Mouse (Mus musculus): ENCODE results near the gene Ovol2. TPM values are rescaled to one million over a fixed set of nuclear protein-coding genes. Genes with fewer than 3 reads are reported as not detected.

Gene Ovol2
- polyA plus RNA-seq, 1 experiment from 2014 or later = 0.22 TPM

DNA sequence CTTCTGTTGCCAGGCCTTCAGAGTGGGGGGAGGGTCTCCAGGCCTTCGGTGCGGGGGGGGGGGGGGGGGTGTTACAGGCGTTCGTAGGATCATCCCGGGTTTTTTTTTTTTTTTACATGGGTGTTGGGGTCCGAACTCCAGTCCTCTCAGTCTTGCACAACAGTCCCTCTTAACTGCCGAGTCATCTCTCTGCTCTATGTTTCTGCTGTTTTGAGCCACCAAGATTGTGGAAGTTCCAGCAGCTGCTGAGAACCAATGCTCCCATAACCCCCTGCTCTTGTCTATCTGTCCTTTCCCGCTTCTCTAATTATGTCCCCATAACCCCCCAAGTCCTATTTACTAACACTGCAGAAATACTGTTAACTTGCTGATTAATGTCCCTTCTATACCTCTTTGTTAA is 5.8 kb upstream of the Ovol2 start:
- Histone ChIP-seq H3K4me1 (replicated peaks) (peaks cover 6% of the 10 kb centered on the region), H3K4me3 (no peak overlapping the region), H3K27ac (no peak overlapping the region), H3K9me3 (no peaks in the 10 kb centered on the region), H3K27me3 (ENCODE audit: insufficient read depth, poor library complexity, severe bottlenecking) (peaks cover 37% of the 10 kb centered on the region), H3K36me3 (no peaks in the 10 kb centered on the region)
- 74% methylated on average over 8 of the region's 8 CpGs for WGBS
- DNase-seq (ENCODE audit: low spot score) = no peak

DNA sequence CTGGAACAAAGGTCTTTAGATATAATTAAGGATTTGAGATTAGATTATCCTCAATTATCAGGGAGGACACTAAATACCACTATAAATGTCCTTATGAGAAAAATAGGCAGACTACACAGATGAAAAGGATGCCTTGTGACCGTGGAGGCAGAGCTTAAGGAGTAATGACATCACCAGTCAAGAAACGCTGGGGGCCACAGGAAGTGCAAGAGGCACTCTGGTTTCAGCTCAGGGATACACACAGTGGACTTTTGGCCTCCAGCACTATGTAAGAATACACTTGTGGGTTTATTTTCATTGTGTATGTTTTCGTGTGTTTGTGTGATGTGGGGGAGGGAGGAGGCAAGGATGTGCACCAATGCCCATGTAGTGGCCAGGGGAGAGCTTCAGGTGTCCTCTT is 5.3 kb upstream of the Ovol2 start:
- no peaks in the 10 kb centered on the region for H3K9me3 ChIP-seq
- peaks cover 42% of the 10 kb centered on the region for H3K27me3 ChIP-seq (ENCODE audit: insufficient read depth, poor library complexity, severe bottlenecking)
- H3K4me3 ChIP-seq = no peak overlapping the region
- no peaks in the 10 kb centered on the region for H3K36me3 ChIP-seq
- no peak overlapping the region for H3K27ac ChIP-seq
- H3K4me1 ChIP-seq (replicated peaks) = peaks cover 10% of the 10 kb centered on the region
- 80% methylated on average over 3 of the region's 3 CpGs for WGBS
- no peak for DNase-seq (ENCODE audit: low spot score)

DNA sequence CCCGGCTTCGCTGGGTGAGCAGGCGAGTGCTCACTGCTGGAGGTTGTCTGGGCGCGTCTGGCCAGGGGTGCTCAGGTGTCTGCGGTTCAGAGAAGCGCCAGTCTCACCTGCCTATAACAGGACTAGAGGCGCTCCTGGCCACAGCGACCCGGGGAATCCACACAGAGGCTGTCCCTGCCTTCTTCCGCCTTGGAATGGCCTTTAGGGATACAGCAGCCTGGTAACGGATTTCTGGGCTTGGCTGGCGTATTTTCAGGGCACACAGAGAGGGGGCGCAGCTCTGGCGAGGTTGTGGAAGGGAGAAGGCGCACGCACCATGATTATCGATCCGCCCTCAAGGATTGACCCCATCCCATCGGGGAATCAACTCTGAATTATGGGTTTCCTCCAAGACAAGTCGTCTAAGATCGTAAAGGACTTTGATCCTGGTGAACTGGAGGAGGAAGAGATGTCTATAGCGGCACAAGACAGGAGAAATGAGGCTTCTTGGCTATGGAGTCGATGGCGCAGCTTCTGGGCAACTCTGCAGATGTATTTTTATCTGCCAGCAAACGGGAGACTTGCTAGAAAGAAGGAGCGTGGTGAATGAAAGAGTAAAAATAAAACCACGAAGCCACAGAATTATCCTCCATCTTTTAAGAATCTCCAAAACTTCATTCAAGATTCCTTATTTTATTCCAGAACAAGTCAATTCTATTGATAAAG is 1.3 kb upstream of the Ovol2 start:
- Histone ChIP-seq H3K27me3 (ENCODE audit: insufficient read depth, poor library complexity, severe bottlenecking) (peaks cover 81% of the 10 kb centered on the region), H3K4me3 (peak overlapping the region; percentile 58), H3K36me3 (no peaks in the 10 kb centered on the region), H3K9me3 (no peaks in the 10 kb centered on the region), H3K27ac (peak overlapping the region; percentile 16; the same call in 1 of the 2 replicates), H3K4me1 (replicated peaks) (peaks cover 38% of the 10 kb centered on the region)
- peak; percentile 62 for DNase-seq (ENCODE audit: low spot score)
- WGBS = 6% methylated on average over 28 of the region's 28 CpGs

DNA sequence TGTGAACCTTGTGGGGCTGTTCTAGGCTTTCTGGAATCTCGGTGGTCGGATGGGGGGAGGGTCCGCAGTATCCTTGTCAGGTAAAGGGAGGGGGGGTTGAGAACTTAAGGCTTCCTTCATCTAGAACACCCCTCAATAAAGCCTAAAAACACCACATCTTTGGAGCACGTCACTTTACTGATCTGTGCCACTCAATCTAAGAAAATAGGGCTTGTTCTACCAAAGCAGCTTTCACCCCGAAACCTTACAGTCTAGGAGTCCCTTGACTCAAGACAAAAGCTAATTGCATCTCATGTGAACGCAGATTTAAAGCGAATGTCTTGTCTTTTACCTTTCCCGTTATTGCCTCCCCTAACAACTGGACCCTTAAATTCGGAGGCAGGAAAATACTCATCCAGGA is 540 bp upstream of the Ovol2 start:
- no peak overlapping the region for H3K27ac ChIP-seq
- no peaks in the 10 kb centered on the region for H3K9me3 ChIP-seq
- H3K4me3 ChIP-seq = peak overlapping the region; percentile 58
- DNase-seq (ENCODE audit: low spot score) = no peak
- H3K36me3 ChIP-seq = no peaks in the 10 kb centered on the region
- H3K27me3 ChIP-seq (ENCODE audit: insufficient read depth, poor library complexity, severe bottlenecking) = peaks cover 88% of the 10 kb centered on the region
- 4% methylated on average over 9 of the region's 9 CpGs for WGBS
- peaks cover 38% of the 10 kb centered on the region for H3K4me1 ChIP-seq (replicated peaks)

DNA sequence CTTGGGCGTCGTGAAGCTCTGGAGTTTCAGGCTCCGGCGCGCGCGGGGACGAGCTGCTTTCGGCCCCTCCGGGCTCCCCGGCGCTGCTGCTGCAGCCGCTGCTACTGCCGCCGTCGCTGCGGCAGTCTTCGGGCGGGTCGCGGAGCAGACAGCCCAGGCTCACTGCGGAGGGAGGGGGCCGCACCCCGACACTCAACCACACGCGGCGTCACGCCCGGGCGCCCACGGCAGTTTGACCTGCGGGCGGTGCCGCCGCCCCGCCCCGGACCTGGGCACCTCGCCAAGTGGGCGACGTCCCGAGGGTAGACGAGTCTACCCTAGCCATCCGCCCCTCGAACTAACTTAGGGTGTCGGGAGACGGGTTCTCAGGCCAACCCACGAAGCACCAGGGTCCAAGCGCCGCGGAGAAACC is 980 bp downstream of the Ovol2 start:
- under 1% methylated on average over 50 of the region's 50 CpGs for WGBS
- no peak for DNase-seq (ENCODE audit: low spot score)
- peak overlapping the region; percentile 58 for H3K4me3 ChIP-seq
- no peaks in the 10 kb centered on the region for H3K9me3 ChIP-seq
- H3K4me1 ChIP-seq (replicated peaks) = peaks cover 38% of the 10 kb centered on the region
- peaks cover 83% of the 10 kb centered on the region for H3K27me3 ChIP-seq (ENCODE audit: insufficient read depth, poor library complexity, severe bottlenecking)
- H3K36me3 ChIP-seq = no peaks in the 10 kb centered on the region
- peak overlapping the region; percentile 50 for H3K27ac ChIP-seq

DNA sequence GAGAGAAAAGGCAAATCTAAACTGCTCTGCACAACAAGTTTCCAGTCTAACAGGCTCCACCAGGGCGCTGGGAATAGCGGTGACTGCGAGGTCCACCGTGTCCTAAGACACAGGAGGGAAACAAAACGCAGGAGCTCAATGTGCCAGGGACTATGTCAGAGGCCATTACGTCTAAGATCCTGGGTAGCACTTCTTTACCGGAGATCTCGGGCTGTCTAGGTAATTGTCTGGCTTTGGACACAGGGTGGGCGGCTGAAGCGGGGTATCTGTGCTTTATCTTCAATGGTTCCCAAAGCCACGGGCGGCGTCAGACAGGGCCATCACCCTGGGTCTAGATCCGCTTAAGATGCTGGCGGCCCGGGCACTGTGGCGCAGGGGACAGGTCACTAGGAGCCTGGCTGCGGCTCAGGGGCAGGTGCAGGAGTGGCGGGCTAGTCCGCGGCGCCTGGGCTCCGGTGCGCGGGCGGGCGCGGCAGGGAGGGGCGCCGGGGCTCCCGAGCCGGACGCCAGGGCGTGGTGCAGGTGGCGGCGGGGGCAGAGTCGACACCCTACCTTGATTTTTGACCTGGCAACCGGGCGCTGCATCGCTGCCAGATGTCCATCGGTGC is 1.5 kb downstream of the Ovol2 start:
- Histone ChIP-seq H3K4me1 (replicated peaks) (peaks cover 38% of the 10 kb centered on the region), H3K27me3 (ENCODE audit: insufficient read depth, poor library complexity, severe bottlenecking) (peaks cover 81% of the 10 kb centered on the region), H3K36me3 (no peaks in the 10 kb centered on the region), H3K9me3 (no peaks in the 10 kb centered on the region), H3K27ac (peak overlapping the region; percentile 50), H3K4me3 (peak overlapping the region; percentile 58)
- DNase-seq (ENCODE audit: low spot score) = peak; percentile 54
- under 1% methylated on average over 41 of the region's 41 CpGs for WGBS

DNA sequence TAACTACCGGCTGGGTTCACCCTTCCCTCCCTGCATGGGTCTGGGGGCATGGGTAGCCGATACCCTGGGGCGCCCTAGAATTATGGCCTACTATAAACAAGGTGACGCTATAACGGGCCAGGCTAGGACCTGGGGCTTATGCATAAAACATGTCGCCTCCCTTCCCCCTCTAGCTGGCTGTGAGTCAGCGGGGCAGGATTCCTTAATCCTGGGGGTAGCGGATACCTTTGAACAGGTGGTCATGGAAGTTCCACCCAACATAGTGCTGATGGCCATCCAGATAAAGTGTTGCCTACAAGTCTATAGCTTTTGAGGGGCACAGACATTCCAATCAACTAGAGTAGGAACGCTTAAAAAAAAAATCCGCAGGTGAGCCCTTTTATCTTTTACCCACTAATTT is 2.0 kb downstream of the Ovol2 start:
- Histone ChIP-seq H3K4me1 (replicated peaks) (peaks cover 38% of the 10 kb centered on the region), H3K27ac (no peak overlapping the region), H3K36me3 (no peaks in the 10 kb centered on the region), H3K27me3 (ENCODE audit: insufficient read depth, poor library complexity, severe bottlenecking) (peaks cover 76% of the 10 kb centered on the region), H3K4me3 (peak overlapping the region; percentile 58), H3K9me3 (no peaks in the 10 kb centered on the region)
- peak; percentile 11 for DNase-seq (ENCODE audit: low spot score)
- WGBS = 3% methylated on average over 10 of the region's 10 CpGs

DNA sequence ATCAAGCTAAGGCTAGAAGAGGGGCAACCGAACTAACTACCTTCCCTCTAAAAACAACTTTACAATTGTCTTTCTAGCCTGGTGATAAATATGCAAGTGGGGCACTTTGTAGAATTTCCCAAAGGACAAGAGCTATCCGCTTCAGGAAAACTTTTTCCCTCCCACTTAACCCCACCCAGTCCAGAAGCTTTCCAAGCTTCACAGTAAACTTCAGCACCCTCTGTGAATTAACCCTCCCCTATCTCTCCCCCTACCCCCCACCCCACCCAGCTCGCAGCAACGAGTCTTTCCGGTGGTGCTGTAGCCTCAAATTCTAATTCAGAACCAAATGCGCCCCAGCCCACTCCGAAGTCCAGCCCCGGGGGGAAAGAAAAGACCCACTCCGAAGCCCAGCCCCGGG is 2.5 kb downstream of the Ovol2 start:
- H3K27ac ChIP-seq = no peak overlapping the region
- no peak for DNase-seq (ENCODE audit: low spot score)
- no peaks in the 10 kb centered on the region for H3K9me3 ChIP-seq
- no peaks in the 10 kb centered on the region for H3K36me3 ChIP-seq
- H3K4me1 ChIP-seq (replicated peaks) = peaks cover 38% of the 10 kb centered on the region
- H3K27me3 ChIP-seq (ENCODE audit: insufficient read depth, poor library complexity, severe bottlenecking) = peaks cover 71% of the 10 kb centered on the region
- WGBS = 4% methylated on average over 10 of the region's 10 CpGs
- H3K4me3 ChIP-seq = peak overlapping the region; percentile 16; the same call in 1 of the 2 replicates

DNA sequence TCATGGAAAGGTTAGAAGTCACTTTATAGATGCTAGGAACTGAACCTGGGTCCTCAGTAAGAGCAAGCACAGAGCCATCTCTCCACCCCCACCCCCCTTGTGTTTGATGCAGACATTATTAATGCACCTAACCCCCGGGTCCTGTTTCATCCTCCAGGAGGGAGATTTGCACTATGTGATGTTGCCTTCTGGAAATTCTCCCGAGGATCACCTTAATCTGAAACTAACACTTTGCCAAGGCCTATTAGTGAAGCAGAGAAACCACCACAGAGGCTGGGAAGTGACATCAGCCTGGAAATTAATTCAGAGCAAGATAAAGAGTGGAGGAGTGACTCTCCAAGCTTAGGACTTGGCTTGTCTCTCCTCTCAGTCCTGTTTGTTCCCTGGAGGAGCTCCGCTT is 7.7 kb downstream of the Ovol2 start:
- 75% methylated on average over 3 of the region's 3 CpGs for WGBS
- H3K4me3 ChIP-seq = no peak overlapping the region
- no peak overlapping the region for H3K27ac ChIP-seq
- H3K4me1 ChIP-seq (replicated peaks) = no peaks in the 10 kb centered on the region
- H3K27me3 ChIP-seq (ENCODE audit: insufficient read depth, poor library complexity, severe bottlenecking) = peaks cover 19% of the 10 kb centered on the region
- no peaks in the 10 kb centered on the region for H3K36me3 ChIP-seq
- no peaks in the 10 kb centered on the region for H3K9me3 ChIP-seq
- no peak for DNase-seq (ENCODE audit: low spot score)

DNA sequence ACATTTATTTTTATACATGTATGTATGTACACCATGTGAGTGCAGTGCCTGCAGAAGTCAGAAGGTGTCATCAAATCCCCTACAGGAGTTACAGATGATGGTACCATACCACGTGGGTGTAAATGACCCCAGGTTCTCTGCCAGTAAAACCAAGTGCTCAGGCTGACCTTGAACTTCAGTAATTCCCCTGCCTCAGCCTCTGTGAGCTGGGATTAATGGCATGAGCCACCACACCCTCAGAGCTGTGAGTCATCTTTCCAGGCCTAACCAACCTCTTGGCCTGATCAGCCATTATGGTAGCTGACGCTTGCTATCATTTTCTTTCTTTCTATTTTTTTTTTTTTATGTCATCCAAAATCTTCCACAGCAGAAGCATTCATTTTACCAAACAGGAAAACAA is 20.6 kb downstream of the Ovol2 start:
- 89% methylated on average over 2 of the region's 2 CpGs for WGBS
- H3K27me3 ChIP-seq (ENCODE audit: insufficient read depth, poor library complexity, severe bottlenecking) = no peaks in the 10 kb centered on the region
- H3K9me3 ChIP-seq = no peaks in the 10 kb centered on the region
- no peak overlapping the region for H3K27ac ChIP-seq
- no peaks in the 10 kb centered on the region for H3K36me3 ChIP-seq
- H3K4me1 ChIP-seq (replicated peaks) = peaks cover 10% of the 10 kb centered on the region
- no peak overlapping the region for H3K4me3 ChIP-seq
- no peak for DNase-seq (ENCODE audit: low spot score)

DNA sequence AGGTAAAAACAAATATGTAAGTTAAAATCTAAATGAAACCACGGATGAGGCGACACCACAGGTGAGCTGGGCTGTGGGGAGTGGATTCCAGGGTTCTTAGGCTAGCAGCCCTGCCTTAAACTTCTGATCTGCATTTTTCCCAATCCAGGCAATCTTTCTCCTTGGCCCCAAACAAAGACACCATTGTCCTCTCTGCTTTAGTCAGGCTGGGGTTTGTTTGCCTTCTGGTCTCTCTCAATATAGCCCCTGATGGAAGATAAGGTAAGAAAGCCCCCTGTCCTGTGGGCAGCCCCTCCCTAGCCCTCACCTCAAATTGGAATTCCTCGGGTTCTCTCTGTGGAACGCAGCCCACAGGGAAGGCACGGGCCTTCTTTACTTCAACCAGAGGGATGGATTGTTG is 21.7 kb downstream of the Ovol2 start:
- Histone ChIP-seq H3K4me1 (replicated peaks) (peaks cover 10% of the 10 kb centered on the region), H3K27ac (peak overlapping the region; percentile 23; the same call in 1 of the 2 replicates), H3K4me3 (no peak overlapping the region), H3K27me3 (ENCODE audit: insufficient read depth, poor library complexity, severe bottlenecking) (no peaks in the 10 kb centered on the region), H3K36me3 (no peaks in the 10 kb centered on the region), H3K9me3 (no peaks in the 10 kb centered on the region)
- peak; percentile 4 for DNase-seq (ENCODE audit: low spot score)
- 39% methylated on average over 5 of the region's 5 CpGs for WGBS

DNA sequence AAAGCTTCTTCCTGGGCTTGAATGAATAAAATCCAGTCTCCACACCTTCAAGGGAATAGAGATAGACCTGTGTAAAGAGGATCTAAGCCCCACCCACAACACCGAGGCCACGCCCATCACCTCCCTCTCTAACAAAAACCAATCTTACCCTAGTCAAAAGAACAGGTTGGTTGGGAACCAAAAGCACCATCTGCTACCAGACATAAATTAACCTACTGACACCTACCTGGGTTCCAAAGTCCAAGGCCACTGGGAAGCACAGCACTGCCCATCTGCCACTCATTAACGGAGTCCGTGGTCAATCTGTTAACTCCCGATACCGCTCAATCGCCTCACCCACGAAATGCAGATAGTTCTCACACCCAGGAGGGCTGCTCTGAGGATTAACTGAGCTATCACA is 23.4 kb downstream of the Ovol2 start:
- H3K4me1 ChIP-seq (replicated peaks) = peaks cover 10% of the 10 kb centered on the region
- WGBS = 68% methylated on average over 8 of the region's 8 CpGs
- H3K9me3 ChIP-seq = no peaks in the 10 kb centered on the region
- no peaks in the 10 kb centered on the region for H3K27me3 ChIP-seq (ENCODE audit: insufficient read depth, poor library complexity, severe bottlenecking)
- H3K36me3 ChIP-seq = no peaks in the 10 kb centered on the region
- DNase-seq (ENCODE audit: low spot score) = no peak
- H3K27ac ChIP-seq = no peak overlapping the region
- no peak overlapping the region for H3K4me3 ChIP-seq

DNA sequence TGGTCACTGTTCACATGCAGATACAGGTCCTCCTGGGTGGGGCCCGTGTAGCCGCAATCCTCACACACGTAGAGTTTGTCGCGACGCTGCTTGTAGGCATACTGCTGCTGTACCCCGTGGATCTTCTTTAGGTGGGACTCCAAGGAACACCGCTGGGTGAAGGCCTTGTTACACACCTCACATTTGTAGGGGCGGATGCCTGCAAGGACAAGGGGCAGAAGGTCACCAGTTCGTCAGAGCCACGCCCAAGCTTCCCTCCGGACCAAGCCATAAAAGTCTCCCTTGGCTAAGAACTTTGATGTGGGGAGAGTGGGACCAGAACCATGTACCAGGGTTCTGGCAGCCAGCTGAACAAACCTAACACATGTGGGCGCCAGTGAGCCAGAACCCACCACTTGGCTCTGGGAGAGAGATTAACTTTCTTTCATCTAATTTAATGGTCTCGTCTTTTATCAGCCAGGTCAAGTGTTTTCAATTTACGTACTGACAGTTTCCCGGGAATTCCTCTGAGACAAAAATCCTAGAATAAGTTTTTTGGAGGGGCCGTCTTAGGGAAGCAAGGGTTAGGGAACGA is 26.1 kb downstream of the Ovol2 start:
- no peak for DNase-seq (ENCODE audit: low spot score)
- Histone ChIP-seq H3K27ac (no peak overlapping the region), H3K4me3 (no peak overlapping the region), H3K9me3 (no peaks in the 10 kb centered on the region), H3K36me3 (no peaks in the 10 kb centered on the region), H3K4me1 (replicated peaks) (peaks cover 10% of the 10 kb centered on the region), H3K27me3 (ENCODE audit: insufficient read depth, poor library complexity, severe bottlenecking) (no peaks in the 10 kb centered on the region)
- 72% methylated on average over 18 of the region's 18 CpGs for WGBS
